Mouse (Mus musculus) cerebellum, adult 2 months (tissue): ENCODE measurements around the gene Cidec. TPM values are rescaled to one million over a fixed set of nuclear protein-coding genes. Genes with fewer than 3 reads are reported as not detected.
A peak's percentile ranks its signal among the peaks of the same experiment; 100 is the strongest.

Source experiments
- DNase-seq, 2 experiments: peaks; one replicate each; pipeline ENCODE4 v3.0.0; 2021
- H3K27ac ChIP-seq: fragments of 200-500 bp; 2 replicates; pipeline ENCODE4 v1.5.1; 2012; ENCODE audit warnings: low read length, control low read depth, inconsistent platforms; ENCODE audit not compliant: insufficient read depth
- H3K27me3 ChIP-seq: fragments of 200-500 bp; 2 replicates; pipeline ENCODE4 v1.6.1; 2012; ENCODE audit warnings: inconsistent platforms, mild to moderate bottlenecking, low read length, moderate library complexity; ENCODE audit not compliant: control insufficient read depth, insufficient read depth
- H3K4me1 ChIP-seq: fragments of 200-500 bp; 2 replicates; pipeline ENCODE4 v1.6.1; 2011; ENCODE audit warnings: low read length; ENCODE audit not compliant: control insufficient read depth, insufficient read depth
- H3K4me3 ChIP-seq: fragments of 200-500 bp; replicated peaks from 2 replicates; pipeline ENCODE3; 2011; ENCODE audit warnings: mild to moderate bottlenecking, low read depth, low read length, control low read depth; ENCODE audit not compliant: insufficient read depth
- CTCF ChIP-seq: fragments of 200-500 bp; IDR thresholded peaks from 2 replicates; pipeline ENCODE4 v1.5.1; 2011; ENCODE audit warnings: low read depth, mild to moderate bottlenecking, control low read depth, low read length, moderate library complexity, borderline replicate concordance; ENCODE audit not compliant: insufficient read depth
- POLR2A ChIP-seq: fragments of 200-500 bp; IDR thresholded peaks from 2 replicates; pipeline ENCODE4 v1.6.1; 2011; ENCODE audit warnings: low read length, control low read depth, borderline replicate concordance; ENCODE audit not compliant: insufficient read depth
- WGBS: fragments of 180-500 bp; shearing (Covaris S2); methylation state at CpG from one replicate; pipeline ENCODE4 v1.1.7; 2018; 5-methylcytosine and 5-hydroxymethylcytosine counted together
- polyA plus RNA-seq: library from polyadenylated mRNA; depleted of rRNA; stranded (reverse); fragments of >200 nt; gene quantifications from 2 replicates; pipeline ENCODE4 v1.2.3, GENCODE M21; 2012

Gene Cidec
- polyA plus RNA-seq, 1 experiment: 0.10 TPM

- no peaks in the 10 kb centered on the region for H3K27me3 ChIP-seq
- no peaks in the 10 kb centered on the region for H3K4me1 ChIP-seq
- no peak overlapping the region for H3K4me3 ChIP-seq
- DNase-seq: no peak
- no peak overlapping the region for H3K27ac ChIP-seq
- no peak for TF ChIP-seq POLR2A
- no peak for TF ChIP-seq CTCF
- WGBS: 85% methylated on average over 7 of the region's 7 CpGs
Measured at GRCm38 (mm10) chr6:113424187-113424586, 11.4 kb downstream of the Cidec start.

- no peak for DNase-seq
- WGBS: 80% methylated on average over 4 of the region's 4 CpGs
- Histone ChIP-seq H3K4me1 (peaks cover 4% of the 10 kb centered on the region; the same call in 1 of the 2 replicates), H3K27me3 (no peaks in the 10 kb centered on the region), H3K4me3 (no peak overlapping the region), H3K27ac (no peak overlapping the region)
- TF ChIP-seq CTCF (no peak), POLR2A (no peak)
Measured at GRCm38 (mm10) chr6:113423000-113423399, 12.6 kb downstream of the Cidec start.

- H3K4me1 ChIP-seq: peaks cover 10% of the 10 kb centered on the region; the same call in 1 of the 2 replicates
- H3K27me3 ChIP-seq: no peaks in the 10 kb centered on the region
- TF ChIP-seq POLR2A (peak; percentile 98), CTCF (no peak)
- 1% methylated on average over 25 of the region's 25 CpGs for WGBS
- peak; percentile 97 to 100 for DNase-seq
- peak within 1 kb of the TSS; percentile 75 for H3K27ac ChIP-seq
- H3K4me3 ChIP-seq: peak within 1 kb of the TSS; percentile 94
Measured at GRCm38 (mm10) chr6:113419199-113419587, 16.4 kb downstream of the Cidec start, which contains the start of gene Rpusd3. Gene Rpusd3 (minus strand): TSS chr6:113419340.

- no peak for DNase-seq
- TF ChIP-seq CTCF: no peak
- TF ChIP-seq POLR2A: no peak
- WGBS: 6% methylated on average over 16 of the region's 16 CpGs
- Histone ChIP-seq H3K4me1 (peaks cover 10% of the 10 kb centered on the region; the same call in 1 of the 2 replicates), H3K4me3 (peak overlapping the region; percentile 94), H3K27me3 (no peaks in the 10 kb centered on the region), H3K27ac (peak overlapping the region; percentile 75)
Measured at GRCm38 (mm10) chr6:113418441-113419198, 16.9 kb downstream of the Cidec start.

GRCm38 (mm10) chr6:113416416-113416815, 19.1 kb downstream of the Cidec start:
- peaks cover 10% of the 10 kb centered on the region; the same call in 1 of the 2 replicates for H3K4me1 ChIP-seq
- no peak for DNase-seq
- 64% methylated on average over 5 of the region's 5 CpGs for WGBS
- no peak overlapping the region for H3K4me3 ChIP-seq
- H3K27ac ChIP-seq: no peak overlapping the region
- TF ChIP-seq POLR2A (no peak), CTCF (no peak)
- H3K27me3 ChIP-seq: no peaks in the 10 kb centered on the region

- WGBS: 77% methylated on average over 1 of the region's 1 CpGs
- no peaks in the 10 kb centered on the region for H3K4me1 ChIP-seq
Measured at GRCm38 (mm10) chr6:113410001-113410400, 25.6 kb downstream of the Cidec start.

GRCm38 (mm10) chr6:113406683-113407082, 28.9 kb downstream of the Cidec start:
- WGBS: 68% methylated on average over 9 of the region's 9 CpGs
- Histone ChIP-seq H3K27me3 (no peaks in the 10 kb centered on the region), H3K4me3 (no peak overlapping the region), H3K4me1 (peaks cover 7% of the 10 kb centered on the region; the same call in 1 of the 2 replicates), H3K27ac (no peak overlapping the region)
- DNase-seq: no peak
- TF ChIP-seq POLR2A: no peak
- no peak for TF ChIP-seq CTCF

More at GRCm38 (mm10) chr6:113410001-113410400, 25.6 kb downstream of the Cidec start:
- no peak for TF ChIP-seq POLR2A
- TF ChIP-seq CTCF: no peak
- Histone ChIP-seq H3K4me3 (no peak overlapping the region), H3K27me3 (no peaks in the 10 kb centered on the region), H3K27ac (no peak overlapping the region)
- DNase-seq: no peak

- DNase-seq: no peak
- no peak overlapping the region for H3K4me3 ChIP-seq
- no peak overlapping the region for H3K27ac ChIP-seq
- 89% methylated on average over 6 of the region's 6 CpGs for WGBS
- H3K27me3 ChIP-seq: no peaks in the 10 kb centered on the region
- no peak for TF ChIP-seq CTCF
- TF ChIP-seq POLR2A: no peak
- peaks cover 7% of the 10 kb centered on the region; the same call in 1 of the 2 replicates for H3K4me1 ChIP-seq
Measured at GRCm38 (mm10) chr6:113405483-113405882, 30.1 kb downstream of the Cidec start.
